Mouse (Mus musculus) embryo, embryonic 11 days (tissue): ENCODE results near the gene Nucks1.
"Not testable (repeated sequence)": the region's sequence is repeated elsewhere in the genome, so short reads cannot be mapped to it uniquely, and the experiment has no call there.

ENCODE experiments used
- DNase-seq: peaks from one replicate; pipeline ENCODE4 v3.0.0-alpha.2; 2015

Gene Nucks1

GRCm38 (mm10) chr1:131910001-131910648, at the start of gene Nucks1:
TSS of gene Nucks1 (plus strand) at chr1:131910534.
- peak; percentile 100 for DNase-seq

GRCm38 (mm10) chr1:131861811-131862210, 48.5 kb upstream of the Nucks1 start:
- no peak for DNase-seq

GRCm38 (mm10) chr1:131865596-131865995, 44.7 kb upstream of the Nucks1 start:
- DNase-seq: no peak

- no peak for DNase-seq
These were observed 43.9 kb upstream of the Nucks1 start for GRCm38 (mm10) chr1:131866304-131866999.

- DNase-seq: peak; percentile 95
These were observed 43.0 kb upstream of the Nucks1 start, which contains the start of gene Rab29 for GRCm38 (mm10) chr1:131867093-131867945. TSS of gene Rab29 (plus strand) at chr1:131867224.

- no peak for DNase-seq
These were observed 42.4 kb upstream of the Nucks1 start for GRCm38 (mm10) chr1:131867946-131868290.

- DNase-seq: no peak
These were observed 40.8 kb upstream of the Nucks1 start for GRCm38 (mm10) chr1:131869561-131869960.

GRCm38 (mm10) chr1:131872856-131873255, 37.5 kb upstream of the Nucks1 start:
- DNase-seq: no peak

- DNase-seq: no peak
These were observed 30.5 kb upstream of the Nucks1 start for GRCm38 (mm10) chr1:131879816-131880215.

- DNase-seq: peak; percentile 7
These were observed 27.5 kb upstream of the Nucks1 start for GRCm38 (mm10) chr1:131882787-131883186.

- no peak for DNase-seq
These were observed 24.2 kb upstream of the Nucks1 start for GRCm38 (mm10) chr1:131886173-131886572.

- DNase-seq: no peak
These were observed 23.7 kb upstream of the Nucks1 start for GRCm38 (mm10) chr1:131886641-131887040.

- DNase-seq: no peak
These were observed 20.2 kb upstream of the Nucks1 start for GRCm38 (mm10) chr1:131890043-131890658.

- no peak for DNase-seq
These were observed 18.9 kb upstream of the Nucks1 start for GRCm38 (mm10) chr1:131891436-131891835.

- no peak for DNase-seq
These were observed 7.7 kb upstream of the Nucks1 start for GRCm38 (mm10) chr1:131902679-131903078.

GRCm38 (mm10) chr1:131903251-131903650, 7.1 kb upstream of the Nucks1 start:
- DNase-seq: no peak

GRCm38 (mm10) chr1:131905497-131905896, 4.8 kb upstream of the Nucks1 start:
- peak; percentile 45 for DNase-seq

GRCm38 (mm10) chr1:131908456-131908855, 1.9 kb upstream of the Nucks1 start:
- no peak for DNase-seq

- DNase-seq: not testable (repeated sequence)
These were observed 1.1 kb upstream of the Nucks1 start for GRCm38 (mm10) chr1:131909236-131909635.

- DNase-seq: peak; percentile 89
These were observed 582 bp downstream of the Nucks1 start for GRCm38 (mm10) chr1:131910674-131911558.

GRCm38 (mm10) chr1:131917634-131918033, 7.3 kb downstream of the Nucks1 start:
- no peak for DNase-seq

- DNase-seq: no peak
These were observed 8.7 kb downstream of the Nucks1 start for GRCm38 (mm10) chr1:131919052-131919451.
